Mouse (Mus musculus): ENCODE results near the gene Lgalsl.

DNA sequence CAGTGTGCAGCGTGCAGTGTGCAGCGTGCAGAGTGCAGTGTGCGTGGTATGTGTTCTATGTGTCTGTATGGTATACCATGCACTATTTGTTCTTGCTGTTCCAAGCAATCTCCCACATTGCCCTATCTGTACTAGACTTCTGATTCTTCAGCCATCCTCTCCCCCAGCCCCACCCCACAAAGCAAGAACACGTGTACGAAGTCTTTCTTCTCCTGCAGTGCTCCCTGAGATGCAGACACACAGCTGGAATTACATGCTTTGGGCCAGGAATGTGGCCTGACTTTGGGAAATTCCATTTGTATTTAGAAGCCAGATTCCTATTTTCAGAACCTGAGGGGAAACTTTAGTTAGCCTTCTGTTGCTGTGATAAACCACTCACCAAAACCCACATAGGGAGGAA lies 18.5 kb upstream of the Lgalsl start:
- TF ChIP-seq CTCF (IDR thresholded peaks at IDR 0.05): no peak
- TF ChIP-seq POLR2A (IDR thresholded peaks at IDR 0.05; ENCODE audit: insufficient read depth, low read depth, low read length): no peak
